Mouse (Mus musculus) heart, embryonic 16.5 days (tissue): ENCODE measurements around the gene Gli3. TPM values are rescaled to one million over a fixed set of nuclear protein-coding genes. Genes with fewer than 3 reads are reported as not detected.
A peak's percentile ranks its signal among the peaks of the same experiment; 100 is the strongest.

ENCODE experiments used
- ATAC-seq: fragments of 200-750 bp; cut with Nextera tagmentation; replicated peaks from 2 replicates; pipeline ENCODE4 v1.8.0; 2017; ENCODE audit warnings: moderate number of reproducible peaks; ENCODE audit not compliant: insufficient read depth, low FRiP score; ENCODE audit errors: extremely low read depth
- H3K27ac ChIP-seq: fragments of 300-500 bp; sonication (generic); 2 replicates; pipeline ENCODE4 v1.5.1; 2014; ENCODE audit warnings: mild to moderate bottlenecking, low read length, control low read depth, moderate library complexity
- H3K27me3 ChIP-seq: fragments of 300-500 bp; sonication (generic); 2 replicates; pipeline ENCODE4 v1.6.1; 2014; ENCODE audit warnings: low read length, mixed read lengths; ENCODE audit not compliant: control insufficient read depth, insufficient read depth
- H3K36me3 ChIP-seq: fragments of 300-500 bp; sonication (generic); 2 replicates; pipeline ENCODE4 v1.6.1; 2014; ENCODE audit not compliant: control insufficient read depth, insufficient read depth
- H3K4me1 ChIP-seq: fragments of 300-500 bp; sonication (generic); 2 replicates; pipeline ENCODE4 v1.6.1; 2014; ENCODE audit warnings: low read length, mixed read lengths; ENCODE audit not compliant: control insufficient read depth, insufficient read depth
- H3K4me2 ChIP-seq: fragments of 300-500 bp; sonication (generic); 2 replicates; pipeline ENCODE4 v1.6.1; 2014; ENCODE audit warnings: low read depth, mild to moderate bottlenecking, control low read depth, low read length
- H3K4me3 ChIP-seq: fragments of 300-500 bp; sonication (generic); 2 replicates; pipeline ENCODE4 v1.5.1; 2014; ENCODE audit warnings: mild to moderate bottlenecking, control low read depth, low read length
- H3K9ac ChIP-seq: fragments of 300-500 bp; sonication (generic); 2 replicates; pipeline ENCODE4 v1.6.1; 2014; ENCODE audit warnings: low read length, control low read depth
- H3K9me3 ChIP-seq: fragments of 300-500 bp; sonication (generic); replicated peaks from 2 replicates; pipeline ENCODE4 v1.6.1; 2016; ENCODE audit warnings: low read length; ENCODE audit not compliant: control insufficient read depth
- whole genome bisulfite sequencing: fragments of 180-500 bp; shearing (Covaris S2); extraction: QIAGEN DNeasy Blood & Tissue Kit; methylation state at CpG from one replicate; pipeline ENCODE4 v1.1.7; 2014; 5-methylcytosine and 5-hydroxymethylcytosine counted together
- polyA plus RNA-seq: library from polyadenylated mRNA; unstranded; fragments of >200 nt; fragmentation: Nextera tagmentation; extraction: Ambion mirVana; gene quantifications from 2 replicates; pipeline ENCODE4 v1.2.1, GENCODE M21; 2015

Gli3 gene
- polyA plus RNA-seq, 1 experiment from 2014 or later, result 4.3 TPM

DNA sequence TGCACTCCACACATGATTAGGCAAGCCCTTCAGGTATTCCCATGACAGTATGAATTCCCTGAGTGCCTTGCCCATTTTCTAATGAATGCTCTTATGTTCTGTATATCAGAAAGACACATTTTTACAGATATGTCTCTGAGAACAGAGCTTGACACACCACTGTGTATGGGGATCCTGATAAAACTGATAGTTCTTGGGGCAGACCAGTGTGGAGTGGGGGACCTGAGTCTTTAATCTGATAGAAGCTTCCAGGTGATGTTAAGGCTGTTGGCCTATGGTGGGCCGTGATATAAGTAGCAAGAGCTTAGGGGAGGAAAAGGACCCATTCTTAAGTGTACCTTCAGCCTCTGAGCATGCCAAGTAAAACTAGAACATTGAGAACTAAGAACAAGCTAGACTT is 178.5 kb downstream of the Gli3 start:
- no peak overlapping the region for H3K9ac ChIP-seq
- no peak overlapping the region for H3K4me3 ChIP-seq
- H3K4me2 ChIP-seq, result no peak overlapping the region
- no peak overlapping the region for H3K27ac ChIP-seq
- ATAC-seq, result no peak
- no peaks in the 10 kb centered on the region for H3K36me3 ChIP-seq
- H3K4me1 ChIP-seq, result no peaks in the 10 kb centered on the region
- no peaks in the 10 kb centered on the region for H3K27me3 ChIP-seq
- no peaks in the 10 kb centered on the region; the same call in 1 of the 2 replicates for H3K9me3 ChIP-seq
- WGBS, result 91% methylated on average over 1 of the region's 1 CpGs

DNA sequence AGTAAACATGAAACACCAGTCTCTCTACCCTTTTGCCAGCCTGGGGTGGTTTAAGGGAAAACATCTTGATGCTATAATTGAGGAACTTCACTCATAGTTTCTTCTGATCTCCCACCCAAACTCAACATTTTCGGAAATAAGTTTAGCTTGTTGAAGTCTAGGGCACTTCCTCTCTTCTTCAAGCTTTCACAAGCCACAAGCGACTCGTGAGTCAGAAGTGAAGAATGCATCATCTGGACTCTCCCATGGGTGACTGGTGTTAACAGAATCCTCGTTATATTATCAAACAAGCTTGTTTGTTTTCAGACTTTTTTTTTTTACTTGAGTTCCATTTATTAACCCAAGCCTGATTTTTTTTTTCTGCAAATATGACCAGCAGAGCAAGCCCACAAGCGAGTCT is 197.5 kb downstream of the Gli3 start:
- no peaks in the 10 kb centered on the region for H3K36me3 ChIP-seq
- 0 out of 2 replicates have a peak, but pooled peaks cover 8% of the 10 kb centered on the region for H3K4me1 ChIP-seq
- no peaks in the 10 kb centered on the region for H3K9me3 ChIP-seq
- H3K4me3 ChIP-seq, result no peak overlapping the region
- no peak overlapping the region for H3K27ac ChIP-seq
- 60% methylated on average over 5 of the region's 5 CpGs for WGBS
- H3K4me2 ChIP-seq, result no peak overlapping the region
- ATAC-seq, result no peak
- H3K27me3 ChIP-seq, result peaks cover 22% of the 10 kb centered on the region
- no peak overlapping the region for H3K9ac ChIP-seq

DNA sequence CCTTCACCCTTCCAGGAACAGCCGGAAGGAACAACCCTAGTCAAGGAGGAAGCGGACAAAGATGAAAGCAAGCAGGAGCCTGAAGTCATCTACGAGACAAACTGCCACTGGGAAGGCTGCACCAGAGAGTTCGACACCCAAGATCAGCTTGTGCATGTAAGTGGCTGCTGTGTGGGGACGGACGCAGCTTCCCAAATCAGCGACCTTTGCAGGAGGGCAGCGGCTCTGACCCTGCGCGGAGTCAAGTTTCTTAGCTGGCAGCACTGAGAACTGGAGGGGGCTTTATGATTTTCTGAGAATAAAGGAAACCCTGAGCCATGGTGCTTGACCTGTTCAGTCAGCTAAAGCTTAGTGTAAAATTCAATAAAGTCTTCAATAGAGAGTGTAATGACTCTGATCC is 199.3 kb downstream of the Gli3 start:
- Histone ChIP-seq H3K9ac (no peak overlapping the region), H3K27me3 (peaks cover 27% of the 10 kb centered on the region), H3K4me1 (0 out of 2 replicates have a peak, but pooled peaks cover 8% of the 10 kb centered on the region), H3K36me3 (no peaks in the 10 kb centered on the region), H3K27ac (no peak overlapping the region), H3K9me3 (no peaks in the 10 kb centered on the region), H3K4me2 (no peak overlapping the region), H3K4me3 (no peak overlapping the region)
- ATAC-seq, result no peak
- WGBS, result 71% methylated on average over 10 of the region's 10 CpGs

- H3K4me1 ChIP-seq, result 0 out of 2 replicates have a peak, but pooled peaks cover 5% of the 10 kb centered on the region
- no peak overlapping the region for H3K4me3 ChIP-seq
- H3K36me3 ChIP-seq, result no peaks in the 10 kb centered on the region
- H3K27ac ChIP-seq, result no peak overlapping the region
- H3K27me3 ChIP-seq, result peaks cover 40% of the 10 kb centered on the region
- H3K4me2 ChIP-seq, result peak overlapping the region; percentile 18; the same call in 1 of the 2 replicates
- no peaks in the 10 kb centered on the region for H3K9me3 ChIP-seq
- no peak overlapping the region for H3K9ac ChIP-seq
- 21% methylated on average over 7 of the region's 7 CpGs for WGBS
- ATAC-seq, result peak; percentile 82
Measured at GRCm38 (mm10) chr13:15664580-15665201, 201.7 kb downstream of the Gli3 start.

GRCm38 (mm10) chr13:15665514-15665913 is 202.5 kb downstream of the Gli3 start:
- H3K4me2 ChIP-seq, result no peak overlapping the region
- no peaks in the 10 kb centered on the region for H3K36me3 ChIP-seq
- no peak overlapping the region for H3K4me3 ChIP-seq
- 0 out of 2 replicates have a peak, but pooled peaks cover 5% of the 10 kb centered on the region for H3K4me1 ChIP-seq
- no peaks in the 10 kb centered on the region for H3K9me3 ChIP-seq
- ATAC-seq, result no peak
- WGBS, result 83% methylated on average over 8 of the region's 8 CpGs
- no peak overlapping the region for H3K27ac ChIP-seq
- no peak overlapping the region for H3K9ac ChIP-seq
- H3K27me3 ChIP-seq, result peaks cover 44% of the 10 kb centered on the region

GRCm38 (mm10) chr13:15670144-15670961 is 207.3 kb downstream of the Gli3 start:
- H3K27ac ChIP-seq, result no peak overlapping the region
- no peaks in the 10 kb centered on the region for H3K36me3 ChIP-seq
- H3K9ac ChIP-seq, result no peak overlapping the region
- no peaks in the 10 kb centered on the region for H3K9me3 ChIP-seq
- H3K4me1 ChIP-seq, result no peaks in the 10 kb centered on the region
- peaks cover 33% of the 10 kb centered on the region for H3K27me3 ChIP-seq
- no peak overlapping the region for H3K4me2 ChIP-seq
- no peak for ATAC-seq
- WGBS, result 69% methylated on average over 9 of the region's 9 CpGs
- H3K4me3 ChIP-seq, result no peak overlapping the region

GRCm38 (mm10) chr13:15670962-15671313 is 207.9 kb downstream of the Gli3 start:
- no peaks in the 10 kb centered on the region for H3K4me1 ChIP-seq
- WGBS, result 64% methylated on average over 4 of the region's 4 CpGs
- no peak overlapping the region for H3K4me2 ChIP-seq
- no peak overlapping the region for H3K4me3 ChIP-seq
- H3K36me3 ChIP-seq, result no peaks in the 10 kb centered on the region
- H3K27me3 ChIP-seq, result peaks cover 31% of the 10 kb centered on the region
- H3K9me3 ChIP-seq, result no peaks in the 10 kb centered on the region
- no peak overlapping the region for H3K27ac ChIP-seq
- H3K9ac ChIP-seq, result no peak overlapping the region
- no peak for ATAC-seq

DNA sequence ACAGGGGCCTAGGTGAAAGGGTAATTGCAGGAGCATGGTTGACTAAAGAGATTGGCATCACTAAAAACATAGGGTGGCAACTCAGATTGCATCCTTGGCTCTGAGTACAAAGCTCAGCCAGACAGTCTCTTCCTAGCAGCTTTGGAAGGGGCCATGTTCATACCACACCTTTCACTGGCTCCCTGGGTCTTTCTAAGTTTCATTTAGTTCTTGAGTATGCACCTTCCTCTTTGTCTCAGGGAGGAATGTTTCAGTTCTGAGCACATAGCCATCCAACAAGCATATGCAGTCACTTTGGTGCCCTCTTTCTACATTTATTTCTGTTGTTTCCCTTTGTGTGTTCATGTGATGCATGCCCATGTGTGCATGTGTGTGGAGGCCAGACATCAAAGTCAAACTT is 212.4 kb downstream of the Gli3 start:
- H3K27me3 ChIP-seq, result peaks cover 7% of the 10 kb centered on the region
- H3K27ac ChIP-seq, result no peak overlapping the region
- H3K4me2 ChIP-seq, result no peak overlapping the region
- H3K4me3 ChIP-seq, result no peak overlapping the region
- H3K36me3 ChIP-seq, result no peaks in the 10 kb centered on the region
- no peak overlapping the region for H3K9ac ChIP-seq
- ATAC-seq, result no peak
- no peaks in the 10 kb centered on the region for H3K9me3 ChIP-seq
- H3K4me1 ChIP-seq, result no peaks in the 10 kb centered on the region

DNA sequence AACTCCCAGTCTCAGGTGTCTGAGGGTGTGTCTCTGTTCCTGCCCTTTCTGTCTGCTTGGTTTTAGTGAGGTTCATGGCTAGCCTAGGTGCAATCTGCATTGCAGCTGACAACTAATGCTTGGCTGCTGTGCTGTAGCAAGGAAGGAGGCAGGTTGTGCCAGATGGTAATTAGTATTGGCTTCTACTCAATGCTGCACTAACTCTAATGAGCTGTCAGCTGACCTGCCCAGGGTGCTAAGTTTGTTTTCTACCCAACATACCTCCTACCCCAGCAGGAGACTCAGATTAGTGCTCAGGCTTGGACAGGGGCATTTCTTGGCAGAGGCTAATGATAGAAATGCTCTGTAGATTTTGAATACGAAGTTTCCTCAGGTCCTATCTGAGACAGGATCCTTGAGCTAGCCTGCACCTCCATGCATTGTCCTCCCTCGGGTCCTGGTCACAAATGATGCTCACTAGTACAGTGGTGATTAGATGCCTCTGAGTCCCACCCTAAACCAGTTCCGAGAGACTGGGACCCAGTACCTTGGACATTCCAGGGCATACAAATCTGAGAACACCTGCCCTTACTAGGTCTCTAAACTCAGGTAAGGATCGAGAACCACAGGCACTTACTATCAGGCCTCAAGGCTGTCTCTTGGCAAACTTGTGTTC is 214.2 kb downstream of the Gli3 start:
- Histone ChIP-seq H3K4me1 (no peaks in the 10 kb centered on the region), H3K27me3 (peaks cover 7% of the 10 kb centered on the region), H3K9me3 (no peaks in the 10 kb centered on the region), H3K36me3 (no peaks in the 10 kb centered on the region), H3K9ac (no peak overlapping the region), H3K27ac (no peak overlapping the region), H3K4me2 (no peak overlapping the region), H3K4me3 (no peak overlapping the region)
- no peak for ATAC-seq
- WGBS, result 88% methylated on average over 4 of the region's 4 CpGs
